Mouse (Mus musculus) effector memory CD4-positive, alpha-beta T cell, adult 7 months (primary cell): ENCODE measurements around the gene Tmem52. TPM values are rescaled to one million over a fixed set of nuclear protein-coding genes. Genes with fewer than 3 reads are reported as not detected.

Source experiments
- polyA plus RNA-seq: library from polyadenylated mRNA; unstranded; fragments of 100-300 nt; shearing (Covaris generic); gene quantifications from one replicate; pipeline ENCODE4 v1.2.1, GENCODE M21; 2017

Tmem52 gene
- polyA plus RNA-seq, result not detected

DNA sequence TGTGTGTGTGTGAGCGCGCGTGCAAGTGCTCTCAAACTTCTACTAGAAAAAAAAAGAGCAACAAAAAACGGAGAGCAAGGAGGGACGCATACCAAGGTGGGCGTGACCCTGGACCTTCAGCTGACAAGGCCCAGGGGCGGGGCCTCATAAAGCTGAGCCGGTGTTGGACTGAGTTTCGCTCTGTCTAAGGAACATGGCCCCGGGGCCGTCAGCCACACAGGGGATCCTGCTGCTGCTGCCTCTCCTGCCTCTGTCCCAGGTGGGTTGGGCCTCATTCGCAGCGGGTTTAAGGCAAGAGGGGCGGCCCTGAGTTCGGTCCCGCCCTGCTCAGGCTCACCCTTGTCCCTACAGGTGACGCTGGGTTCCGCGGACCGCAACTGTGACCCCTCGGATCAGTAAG is at the start of gene Tmem52:
Tmem52 (plus strand) TSS at position 163 of the 400 bp plus-strand sequence.

DNA sequence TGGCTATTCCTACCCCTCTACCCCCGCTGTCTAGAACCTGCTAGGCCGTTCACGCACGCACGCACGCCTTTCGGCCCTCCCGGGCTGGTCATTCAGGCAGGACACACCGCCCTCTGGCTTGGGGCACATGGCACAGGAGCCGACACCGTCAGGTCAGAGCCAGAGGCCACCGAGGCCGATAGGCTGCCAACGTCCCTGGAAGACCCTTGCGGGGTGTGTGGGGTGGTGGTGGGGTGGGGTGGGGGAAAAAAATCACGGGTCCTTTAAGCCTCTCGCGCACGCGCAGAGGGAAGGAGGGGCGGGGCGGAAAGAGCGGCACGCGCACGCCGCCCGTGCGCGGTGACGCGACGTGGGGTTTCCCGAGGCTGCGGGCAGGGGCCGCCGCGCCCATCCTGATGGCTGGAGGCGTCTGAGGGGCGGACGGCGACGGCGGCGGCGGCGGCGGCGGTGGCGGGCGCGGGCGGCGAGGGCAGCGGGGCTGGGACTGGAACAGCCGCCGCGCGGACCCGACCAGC is 22.1 kb downstream of the Tmem52 start, which contains the start of gene Gnb1:
Gnb1 (plus strand) TSS at position 372 of the 515 bp plus-strand sequence.

Other genes starting within 250 kb of the Tmem52 start
- 116 TPM for gene Ski, start 246.5 kb upstream of the Tmem52 start, polyA plus RNA-seq
- 47.9 TPM for gene Faap20, start 219.3 kb upstream of the Tmem52 start, polyA plus RNA-seq
- gene Prkcz, start 107.8 kb upstream of the Tmem52 start, polyA plus RNA-seq, result 44.9 TPM
- 1.1 TPM for gene Gabrd, start 71.0 kb upstream of the Tmem52 start, polyA plus RNA-seq
- 5.7 TPM for gene Cfap74, start 59.9 kb upstream of the Tmem52 start, polyA plus RNA-seq
- gene Gnb1, start 22.2 kb downstream of the Tmem52 start, polyA plus RNA-seq, result 437 TPM
- gene Nadk, start 93.3 kb downstream of the Tmem52 start, polyA plus RNA-seq, result 110 TPM
- 20.0 TPM for gene Slc35e2, start 132.3 kb downstream of the Tmem52 start, polyA plus RNA-seq
- gene Cdk11b, start 155.7 kb downstream of the Tmem52 start, polyA plus RNA-seq, result 314 TPM
- not detected for gene Gm10563, start 176.3 kb downstream of the Tmem52 start, polyA plus RNA-seq
- 0.74 TPM for gene Mmp23, start 184.3 kb downstream of the Tmem52 start, polyA plus RNA-seq
- 45.8 TPM for gene Mib2, start 200.1 kb downstream of the Tmem52 start, polyA plus RNA-seq
- gene Fndc10, start 225.2 kb downstream of the Tmem52 start, polyA plus RNA-seq, result 10.8 TPM
- 92.9 TPM for gene Ssu72, start 235.7 kb downstream of the Tmem52 start, polyA plus RNA-seq